Mouse (Mus musculus) embryonic facial prominence, embryonic 13.5 days (tissue): ENCODE data around the gene Ctdspl. TPM values are rescaled to one million over a fixed set of nuclear protein-coding genes. Genes with fewer than 3 reads are reported as not detected.

ENCODE experiments used
- ATAC-seq: fragments of 200-750 bp; cut with Nextera tagmentation; 2 replicates; pipeline ENCODE4 v1.8.0; 2017; ENCODE audit warnings: low read depth; ENCODE audit not compliant: insufficient number of reproducible peaks, insufficient read depth, low FRiP score, low TSS enrichment
- H3K27ac ChIP-seq: fragments of 300-500 bp; sonication (generic); 2 replicates; pipeline ENCODE4 v1.5.1; 2015; ENCODE audit warnings: moderate library complexity, mild to moderate bottlenecking, inconsistent platforms
- H3K27me3 ChIP-seq: fragments of 300-500 bp; sonication (generic); 2 replicates; pipeline ENCODE4 v1.6.1; 2015; ENCODE audit warnings: mild to moderate bottlenecking, inconsistent platforms
- H3K36me3 ChIP-seq: fragments of 300-500 bp; sonication (generic); 2 replicates; pipeline ENCODE4 v1.6.1; 2015; ENCODE audit warnings: mild to moderate bottlenecking, inconsistent platforms
- H3K4me1 ChIP-seq: fragments of 300-500 bp; sonication (generic); 2 replicates; pipeline ENCODE4 v1.6.1; 2015; ENCODE audit warnings: inconsistent platforms
- H3K4me2 ChIP-seq: fragments of 300-500 bp; sonication (generic); 2 replicates; pipeline ENCODE4 v1.6.1; 2015; ENCODE audit warnings: moderate library complexity, mild to moderate bottlenecking, inconsistent platforms
- H3K4me3 ChIP-seq: fragments of 300-500 bp; sonication (generic); 2 replicates; pipeline ENCODE4 v1.5.1; 2015; ENCODE audit warnings: mild to moderate bottlenecking, inconsistent platforms
- H3K9ac ChIP-seq: fragments of 300-500 bp; sonication (generic); 2 replicates; pipeline ENCODE4 v1.6.1; 2015; ENCODE audit warnings: mild to moderate bottlenecking, inconsistent platforms
- H3K9me3 ChIP-seq: fragments of 300-500 bp; sonication (generic); 2 replicates; pipeline ENCODE4 v1.6.1; 2016; ENCODE audit warnings: inconsistent platforms
- WGBS: fragments of 180-500 bp; shearing (Covaris S2); methylation state at CpG from one replicate; pipeline ENCODE4 v1.1.7; 2015; ENCODE audit warnings: mixed read lengths; 5-methylcytosine and 5-hydroxymethylcytosine counted together
- polyA plus RNA-seq: library from polyadenylated mRNA; unstranded; fragments of >200 nt; fragmentation: Nextera tagmentation; extraction: Ambion mirVana; gene quantifications from 2 replicates; pipeline ENCODE4 v1.2.1, GENCODE M21; 2015

Gene Ctdspl
- polyA plus RNA-seq, 1 experiment from 2014 or later = 20.6 TPM

DNA sequence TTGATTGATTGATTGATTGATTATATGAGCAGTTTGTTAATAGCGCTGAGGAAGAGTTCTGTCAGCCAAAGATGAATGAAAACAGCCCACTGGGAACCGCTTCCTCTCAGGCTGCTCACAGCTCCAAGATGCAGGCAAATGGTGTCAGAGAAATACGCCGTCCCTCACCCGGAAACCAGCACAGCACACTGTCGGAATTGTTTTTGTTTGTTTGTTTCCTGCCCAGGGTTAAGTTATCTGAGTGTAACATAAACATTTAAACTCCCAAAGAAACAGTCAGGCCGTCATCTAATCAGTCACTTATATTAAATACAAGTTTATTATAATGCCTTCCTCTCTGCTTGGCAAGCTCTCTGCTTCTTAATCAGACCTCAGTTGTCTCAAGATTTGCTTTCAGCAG lies 82.6 kb downstream of the Ctdspl start:
- Histone ChIP-seq H3K36me3 (peaks cover 11% of the 10 kb centered on the region), H3K4me1 (peaks cover 58% of the 10 kb centered on the region), H3K27ac (no peak overlapping the region), H3K9me3 (no peaks in the 10 kb centered on the region), H3K9ac (no peak overlapping the region), H3K4me2 (no peak overlapping the region), H3K4me3 (no peak overlapping the region), H3K27me3 (no peaks in the 10 kb centered on the region)
- ATAC-seq = no peak
- WGBS = 72% methylated on average over 7 of the region's 7 CpGs

DNA sequence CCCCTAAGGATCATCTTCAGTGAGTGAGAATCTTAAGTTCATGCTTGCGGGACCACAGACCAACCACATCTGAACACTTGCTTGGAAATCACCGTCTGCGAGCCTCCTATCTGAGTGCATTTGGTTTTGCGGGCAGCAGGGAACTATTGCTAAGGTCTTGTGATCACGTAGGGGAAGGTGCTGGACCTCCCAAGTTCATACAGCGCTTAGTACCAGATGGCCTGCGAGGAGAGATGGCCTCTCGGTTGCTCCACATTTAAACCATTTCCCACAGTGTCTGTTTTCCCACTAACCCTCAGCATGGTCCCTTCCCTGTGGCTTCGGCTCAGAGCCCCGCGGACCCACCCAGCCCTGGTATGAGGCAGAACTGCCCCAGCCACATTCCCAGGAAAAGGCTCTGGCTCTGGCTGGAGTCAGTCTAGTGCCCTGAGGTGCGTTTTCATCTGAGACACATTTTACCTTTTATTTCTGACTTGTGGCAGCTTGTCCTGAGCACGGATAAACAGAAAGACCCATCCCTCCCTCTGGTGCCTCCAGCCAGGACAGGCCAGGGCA lies 84.0 kb downstream of the Ctdspl start:
- 57% methylated on average over 13 of the region's 13 CpGs for WGBS
- Histone ChIP-seq H3K27ac (peak overlapping the region; percentile 80), H3K27me3 (no peaks in the 10 kb centered on the region), H3K4me3 (no peak overlapping the region), H3K4me2 (0 out of 2 replicates have a peak overlapping the region, but pooled peaks have one; percentile 5), H3K36me3 (peaks cover 24% of the 10 kb centered on the region), H3K9ac (no peak overlapping the region), H3K4me1 (peaks cover 44% of the 10 kb centered on the region), H3K9me3 (no peaks in the 10 kb centered on the region)
- peak; percentile 79; the same call in 1 of the 2 replicates for ATAC-seq

DNA sequence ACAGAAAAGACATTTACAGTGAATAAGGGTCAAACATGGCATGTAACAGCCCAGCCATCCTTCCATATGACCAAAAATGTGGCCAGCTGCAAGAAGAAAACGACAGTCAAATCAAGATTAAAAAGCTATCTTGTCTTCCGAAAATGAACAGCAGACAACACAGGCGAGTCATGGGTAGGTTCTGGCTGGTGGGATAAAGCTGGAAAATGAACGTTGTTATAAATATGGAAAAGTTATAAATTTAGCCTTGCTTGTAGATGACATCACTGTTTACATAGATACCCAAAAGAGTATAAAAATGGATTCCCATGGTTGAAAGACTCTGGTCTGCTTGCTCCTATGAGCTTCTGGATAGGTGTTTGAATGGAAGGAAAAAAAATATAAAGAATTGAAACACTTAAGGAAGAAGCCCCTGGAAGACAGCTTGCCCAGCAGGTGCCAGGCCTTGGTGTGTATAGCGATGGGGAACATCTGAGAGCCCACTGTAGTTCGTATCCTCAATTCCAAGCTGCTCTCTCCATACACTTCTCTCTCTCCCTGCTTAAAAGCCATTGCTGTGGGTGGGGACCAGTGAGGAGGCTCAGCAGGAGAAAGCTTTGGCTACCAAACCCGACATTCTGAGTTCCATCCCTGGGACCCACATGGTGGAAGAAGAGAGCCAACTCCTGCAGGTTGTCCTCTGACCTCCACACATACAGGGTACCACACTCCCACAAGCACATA lies 90.7 kb downstream of the Ctdspl start:
- no peak overlapping the region for H3K9ac ChIP-seq
- no peak for ATAC-seq
- 91% methylated on average over 7 of the region's 7 CpGs for WGBS
- peaks cover 9% of the 10 kb centered on the region for H3K4me1 ChIP-seq
- H3K36me3 ChIP-seq = peaks cover 66% of the 10 kb centered on the region
- H3K4me2 ChIP-seq = no peak overlapping the region
- no peaks in the 10 kb centered on the region for H3K27me3 ChIP-seq
- no peak overlapping the region for H3K27ac ChIP-seq
- no peaks in the 10 kb centered on the region for H3K9me3 ChIP-seq
- no peak overlapping the region for H3K4me3 ChIP-seq

DNA sequence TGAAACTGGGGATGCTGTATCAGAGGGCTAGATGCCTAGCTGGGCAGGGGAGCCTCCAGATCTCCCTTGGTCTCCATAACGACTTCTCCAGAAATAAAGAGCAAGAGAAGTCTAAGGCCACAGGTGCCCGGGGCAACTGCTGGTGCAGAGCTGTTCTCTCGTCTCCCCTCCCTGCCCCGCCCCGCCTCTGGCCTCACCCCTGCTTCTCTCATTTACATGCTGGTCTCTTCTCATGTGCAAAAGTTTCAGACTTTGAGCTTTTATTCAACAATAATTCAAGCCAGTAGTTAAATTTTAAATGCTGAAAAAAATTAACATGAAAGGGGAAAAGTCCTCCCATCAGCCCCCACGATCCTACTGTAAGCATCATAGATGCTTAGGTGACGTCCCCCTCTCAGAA lies 95.5 kb downstream of the Ctdspl start:
- no peak for ATAC-seq
- peaks cover 32% of the 10 kb centered on the region for H3K4me1 ChIP-seq
- no peaks in the 10 kb centered on the region for H3K9me3 ChIP-seq
- no peaks in the 10 kb centered on the region for H3K27me3 ChIP-seq
- WGBS = 68% methylated on average over 7 of the region's 7 CpGs
- no peak overlapping the region for H3K4me2 ChIP-seq
- H3K9ac ChIP-seq = no peak overlapping the region
- no peak overlapping the region for H3K27ac ChIP-seq
- H3K36me3 ChIP-seq = peaks cover 45% of the 10 kb centered on the region
- H3K4me3 ChIP-seq = no peak overlapping the region

DNA sequence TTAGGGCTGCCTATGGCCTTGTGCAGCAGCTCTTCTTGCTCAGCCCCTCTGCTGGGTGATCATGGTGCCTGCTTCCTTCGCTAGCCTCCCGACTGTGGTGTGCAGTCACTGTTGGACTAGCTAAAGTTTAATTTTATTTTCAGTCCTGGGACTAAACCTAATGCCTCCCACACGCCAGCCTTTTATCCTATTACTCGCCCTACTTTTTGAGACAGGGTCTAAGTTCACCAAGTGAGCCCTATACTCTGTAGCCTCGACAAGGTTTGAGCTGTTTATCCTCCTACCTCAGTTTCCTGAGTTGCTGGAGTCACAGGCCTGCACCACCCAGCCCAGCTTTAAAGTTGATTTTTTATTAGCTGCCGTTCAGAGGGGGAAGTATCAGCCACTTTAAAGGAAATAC lies 99.0 kb downstream of the Ctdspl start:
- Histone ChIP-seq H3K9me3 (no peaks in the 10 kb centered on the region), H3K27me3 (no peaks in the 10 kb centered on the region), H3K4me2 (no peak overlapping the region), H3K27ac (peak overlapping the region; percentile 44), H3K4me3 (no peak overlapping the region), H3K4me1 (peaks cover 22% of the 10 kb centered on the region), H3K36me3 (peaks cover 44% of the 10 kb centered on the region), H3K9ac (no peak overlapping the region; the same call in 1 of the 2 replicates)
- ATAC-seq = no peak
- 60% methylated on average over 6 of the region's 6 CpGs for WGBS

DNA sequence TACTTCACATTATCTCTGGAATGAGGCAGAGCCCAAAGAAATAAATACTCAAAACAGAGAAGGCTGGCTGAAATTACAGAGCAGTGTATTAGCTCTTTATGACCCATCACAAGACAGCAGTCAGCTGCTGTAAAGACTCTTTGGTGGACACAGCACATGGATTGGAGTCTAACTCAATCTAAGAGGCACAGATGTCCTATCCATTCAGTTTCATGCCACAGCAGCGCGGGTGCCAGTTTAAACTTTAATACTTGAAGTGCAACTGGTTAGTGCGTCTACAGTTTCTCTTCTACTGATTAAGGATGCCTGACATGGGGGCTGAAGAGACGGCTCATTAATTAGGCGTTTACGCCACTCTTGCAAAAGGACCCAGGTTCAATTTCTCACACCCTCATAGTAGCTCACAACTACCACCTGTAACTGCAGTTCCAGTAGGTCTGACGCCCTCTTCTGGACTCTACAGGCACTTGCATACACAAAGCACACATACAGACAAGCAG lies 99.6 kb downstream of the Ctdspl start:
- 82% methylated on average over 7 of the region's 7 CpGs for WGBS
- H3K9me3 ChIP-seq = no peaks in the 10 kb centered on the region
- no peak overlapping the region for H3K4me3 ChIP-seq
- ATAC-seq = no peak
- peaks cover 22% of the 10 kb centered on the region for H3K4me1 ChIP-seq
- H3K27ac ChIP-seq = peak overlapping the region; percentile 44; the same call in 1 of the 2 replicates
- no peaks in the 10 kb centered on the region for H3K27me3 ChIP-seq
- peaks cover 43% of the 10 kb centered on the region for H3K36me3 ChIP-seq
- no peak overlapping the region for H3K4me2 ChIP-seq
- no peak overlapping the region for H3K9ac ChIP-seq

DNA sequence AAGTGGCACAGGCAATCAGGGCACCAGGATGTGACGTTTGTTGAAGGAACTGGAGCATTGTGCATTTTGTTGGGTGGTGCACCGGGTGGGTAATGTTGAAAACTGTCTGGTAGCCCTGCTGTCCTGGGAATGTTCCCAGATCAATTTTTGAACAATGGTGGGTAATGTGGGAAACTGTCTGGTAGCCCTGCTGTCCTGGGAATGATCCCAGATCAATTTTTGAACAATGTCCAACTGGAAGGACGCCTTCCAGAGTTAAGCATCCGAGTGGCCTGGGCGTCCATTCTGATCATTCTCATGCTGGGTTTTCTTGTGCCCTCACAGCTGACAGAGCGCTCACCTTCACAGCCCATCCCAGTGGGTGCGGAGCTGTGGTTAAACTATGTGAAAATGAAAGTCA lies 101.1 kb downstream of the Ctdspl start:
- no peak overlapping the region for H3K9ac ChIP-seq
- no peaks in the 10 kb centered on the region for H3K27me3 ChIP-seq
- H3K4me3 ChIP-seq = no peak overlapping the region
- no peak overlapping the region for H3K27ac ChIP-seq
- no peaks in the 10 kb centered on the region for H3K9me3 ChIP-seq
- no peak for ATAC-seq
- whole genome bisulfite sequencing = 92% methylated on average over 7 of the region's 7 CpGs
- H3K4me2 ChIP-seq = no peak overlapping the region
- peaks cover 50% of the 10 kb centered on the region for H3K36me3 ChIP-seq
- H3K4me1 ChIP-seq = peaks cover 35% of the 10 kb centered on the region

DNA sequence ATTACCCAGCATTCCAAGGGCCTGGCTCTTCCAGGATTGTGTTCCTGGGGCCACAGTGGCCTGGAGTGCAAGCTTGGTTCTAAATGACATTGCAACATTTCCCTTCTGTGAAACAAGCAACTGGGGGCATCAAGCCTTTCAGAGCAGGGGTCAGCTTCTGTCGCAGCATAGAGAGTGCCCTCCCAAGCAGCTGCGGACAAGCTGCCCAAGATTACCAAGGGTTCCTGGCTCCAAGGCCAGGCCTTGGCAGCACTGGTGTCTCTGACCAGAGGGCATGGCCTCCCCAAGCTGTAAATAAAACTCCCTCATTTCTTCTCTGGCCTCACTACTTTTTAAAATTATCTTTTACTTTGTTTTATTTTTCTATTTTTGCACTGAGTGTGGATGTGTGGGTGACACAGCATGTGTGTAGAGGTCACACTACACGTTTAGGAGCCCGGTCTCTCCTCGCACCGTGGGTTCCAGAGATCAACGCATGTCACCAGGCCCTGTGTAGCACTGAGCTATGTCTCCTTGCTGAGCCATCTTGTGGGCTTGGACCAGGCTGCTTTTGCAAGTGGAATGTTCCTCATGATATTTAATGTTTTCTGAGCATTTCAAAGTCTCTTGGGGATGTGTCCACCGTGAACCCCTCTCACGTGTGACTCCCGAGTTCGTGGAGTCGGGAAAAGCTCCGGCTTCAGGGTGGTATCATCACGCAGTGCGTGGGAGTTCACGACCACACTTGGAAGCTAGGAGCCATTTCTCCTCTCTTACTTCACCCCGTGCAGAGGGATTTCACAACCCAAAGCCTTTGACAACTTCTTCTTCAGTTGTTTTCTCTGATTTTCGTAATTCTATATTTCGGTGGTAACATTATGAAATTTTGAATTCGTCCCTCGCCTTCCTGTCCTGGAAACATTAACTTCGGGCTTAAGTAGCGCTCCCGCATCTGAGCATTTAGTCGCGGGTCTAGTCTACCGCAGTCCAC lies 102.3 kb downstream of the Ctdspl start:
- no peak for ATAC-seq
- Histone ChIP-seq H3K36me3 (peaks cover 50% of the 10 kb centered on the region), H3K4me2 (no peak overlapping the region), H3K9ac (no peak overlapping the region), H3K4me1 (peaks cover 47% of the 10 kb centered on the region), H3K9me3 (no peaks in the 10 kb centered on the region), H3K27me3 (no peaks in the 10 kb centered on the region), H3K4me3 (no peak overlapping the region), H3K27ac (no peak overlapping the region)
- WGBS = 91% methylated on average over 27 of the region's 27 CpGs

DNA sequence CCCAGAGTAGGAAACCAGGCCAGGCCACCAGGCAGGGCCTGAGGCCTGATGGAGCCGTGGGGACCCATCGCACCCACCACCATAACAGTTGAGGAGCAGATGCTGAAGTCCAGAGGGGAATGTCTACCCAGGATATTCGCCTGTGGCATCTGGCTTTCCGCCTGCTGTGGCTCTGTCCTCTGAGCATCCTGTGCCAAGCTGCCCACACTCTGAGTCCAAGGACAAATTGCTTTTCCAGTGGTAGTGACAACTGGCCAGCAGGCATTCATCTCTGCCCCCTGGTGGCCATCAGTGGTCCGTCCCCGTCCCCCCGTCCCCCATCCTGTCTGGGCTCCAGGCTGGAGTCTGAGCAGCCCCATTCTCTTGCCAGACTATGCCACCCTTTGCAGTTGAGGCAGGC lies 103.3 kb downstream of the Ctdspl start:
- no peak overlapping the region for H3K4me2 ChIP-seq
- no peak overlapping the region for H3K4me3 ChIP-seq
- H3K27ac ChIP-seq = no peak overlapping the region
- no peak overlapping the region for H3K9ac ChIP-seq
- H3K9me3 ChIP-seq = no peaks in the 10 kb centered on the region
- no peaks in the 10 kb centered on the region for H3K27me3 ChIP-seq
- ATAC-seq = no peak
- WGBS = 55% methylated on average over 7 of the region's 7 CpGs
- peaks cover 49% of the 10 kb centered on the region for H3K4me1 ChIP-seq
- peaks cover 49% of the 10 kb centered on the region for H3K36me3 ChIP-seq

DNA sequence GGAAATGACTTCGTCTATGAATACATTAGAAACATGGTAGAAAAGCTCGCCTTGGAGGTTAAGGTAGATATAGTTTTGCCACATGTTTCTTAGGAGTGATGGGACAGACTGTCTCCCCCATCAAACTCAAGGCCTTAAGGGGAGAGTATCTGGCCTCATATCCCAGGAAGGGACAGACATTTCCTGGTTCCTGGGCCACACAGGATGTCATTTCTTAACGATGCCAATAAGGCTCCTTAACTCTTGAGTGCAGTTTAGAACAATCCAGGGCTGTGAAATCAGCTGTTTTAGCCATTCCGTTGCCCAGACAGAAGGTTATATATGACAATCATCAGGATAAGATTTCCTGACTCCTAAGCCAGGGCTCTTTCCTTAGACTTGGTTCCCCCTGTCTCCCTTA lies 104.8 kb downstream of the Ctdspl start:
- peaks cover 61% of the 10 kb centered on the region for H3K36me3 ChIP-seq
- peak overlapping the region; percentile 74; the same call in 1 of the 2 replicates for H3K27ac ChIP-seq
- no peak for ATAC-seq
- H3K9me3 ChIP-seq = no peaks in the 10 kb centered on the region
- H3K4me2 ChIP-seq = no peak overlapping the region
- H3K9ac ChIP-seq = peak overlapping the region; percentile 44; the same call in 1 of the 2 replicates
- H3K4me1 ChIP-seq = peaks cover 47% of the 10 kb centered on the region
- H3K27me3 ChIP-seq = no peaks in the 10 kb centered on the region
- no peak overlapping the region for H3K4me3 ChIP-seq
- WGBS = 83% methylated on average over 4 of the region's 4 CpGs

DNA sequence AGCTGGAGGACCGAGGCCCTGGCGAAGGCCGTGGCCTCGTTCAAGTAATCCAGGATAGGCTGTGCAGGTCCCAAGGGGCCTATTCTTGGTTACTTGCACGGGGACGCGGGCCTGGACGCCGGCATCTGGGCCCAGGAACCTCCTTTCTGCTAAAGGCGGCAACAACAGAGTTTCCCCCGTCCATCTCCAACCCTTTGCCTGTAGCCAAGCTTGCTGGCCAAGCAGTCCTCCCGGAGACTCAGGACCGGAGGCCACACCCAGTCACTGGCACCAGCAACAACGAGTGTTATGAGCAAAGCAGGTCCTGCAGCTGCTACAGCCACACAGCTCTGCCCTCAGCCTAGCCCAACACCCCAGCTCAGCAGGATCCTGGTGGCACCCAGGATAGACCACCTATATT lies 105.5 kb downstream of the Ctdspl start:
- Histone ChIP-seq H3K36me3 (peaks cover 64% of the 10 kb centered on the region), H3K4me3 (no peak overlapping the region), H3K4me2 (no peak overlapping the region), H3K27ac (peak overlapping the region; percentile 74), H3K9ac (peak overlapping the region; percentile 44; the same call in 1 of the 2 replicates), H3K9me3 (no peaks in the 10 kb centered on the region), H3K4me1 (peaks cover 52% of the 10 kb centered on the region), H3K27me3 (no peaks in the 10 kb centered on the region)
- 81% methylated on average over 14 of the region's 14 CpGs for WGBS
- ATAC-seq = no peak
